Mouse (Mus musculus): ENCODE results near the gene Spata31d1a. TPM values are rescaled to one million over a fixed set of nuclear protein-coding genes. Genes with fewer than 3 reads are reported as not detected.
A peak's percentile ranks its signal among the peaks of the same experiment; 100 is the strongest.

Gene Spata31d1a
- polyA plus RNA-seq, 1 experiment = not detected

GRCm38 (mm10) chr13:59672248-59672647 lies 37.9 kb downstream of the Spata31d1a start:
- no peak for TF ChIP-seq POLR2A (IDR thresholded peaks at IDR 0.05; ENCODE audit: borderline replicate concordance, control insufficient read depth, low read depth, low read length)
- TF ChIP-seq CTCF (IDR thresholded peaks at IDR 0.05; ENCODE audit: control insufficient read depth, insufficient read depth, low read length) = no peak
- WGBS = 7% methylated on average over 6 of the region's 6 CpGs
- peaks cover 8% of the 10 kb centered on the region; the same call in 1 of the 2 replicates for H3K4me1 ChIP-seq (ENCODE audit: control insufficient read depth, insufficient read depth, low read length)
- H3K27ac ChIP-seq (ENCODE audit: control insufficient read depth, insufficient read depth, low read depth, low read length, poor library complexity) = no peak overlapping the region
- no peak overlapping the region for H3K4me3 ChIP-seq (replicated peaks; ENCODE audit: control insufficient read depth, low read depth, low read length)

- TF ChIP-seq POLR2A (IDR thresholded peaks at IDR 0.05; ENCODE audit: borderline replicate concordance, control insufficient read depth, low read depth, low read length) (no peak), CTCF (IDR thresholded peaks at IDR 0.05; ENCODE audit: control insufficient read depth, insufficient read depth, low read length) (no peak)
- WGBS = 63% methylated on average over 2 of the region's 2 CpGs
- no peak overlapping the region for H3K4me3 ChIP-seq (replicated peaks; ENCODE audit: control insufficient read depth, low read depth, low read length)
- peaks cover 8% of the 10 kb centered on the region; the same call in 1 of the 2 replicates for H3K4me1 ChIP-seq (ENCODE audit: control insufficient read depth, insufficient read depth, low read length)
- H3K27ac ChIP-seq (ENCODE audit: control insufficient read depth, insufficient read depth, low read depth, low read length, poor library complexity) = no peak overlapping the region
Measured at GRCm38 (mm10) chr13:59671521-59671920, 38.6 kb downstream of the Spata31d1a start.

- H3K27ac ChIP-seq (ENCODE audit: control insufficient read depth, insufficient read depth, low read depth, low read length, poor library complexity) = no peak overlapping the region
- no peak overlapping the region for H3K4me3 ChIP-seq (replicated peaks; ENCODE audit: control insufficient read depth, low read depth, low read length)
- TF ChIP-seq POLR2A (IDR thresholded peaks at IDR 0.05; ENCODE audit: borderline replicate concordance, control insufficient read depth, low read depth, low read length) (no peak), CTCF (IDR thresholded peaks at IDR 0.05; ENCODE audit: control insufficient read depth, insufficient read depth, low read length) (no peak)
- 91% methylated on average over 10 of the region's 10 CpGs for WGBS
- H3K4me1 ChIP-seq (ENCODE audit: control insufficient read depth, insufficient read depth, low read length) = peaks cover 8% of the 10 kb centered on the region; the same call in 1 of the 2 replicates
Measured at GRCm38 (mm10) chr13:59669946-59670345, 40.2 kb downstream of the Spata31d1a start.

- Histone ChIP-seq H3K27ac (ENCODE audit: control insufficient read depth, insufficient read depth, low read depth, low read length, poor library complexity) (peak overlapping the region; percentile 87), H3K4me3 (replicated peaks; ENCODE audit: control insufficient read depth, low read depth, low read length) (peak overlapping the region; percentile 10), H3K4me1 (ENCODE audit: control insufficient read depth, insufficient read depth, low read length) (peaks cover 3% of the 10 kb centered on the region; the same call in 1 of the 2 replicates)
- 4% methylated on average over 11 of the region's 11 CpGs for WGBS
- TF ChIP-seq POLR2A (IDR thresholded peaks at IDR 0.05; ENCODE audit: borderline replicate concordance, control insufficient read depth, low read depth, low read length) (0 out of 2 replicates have a peak, but pooled peaks have one; percentile 20), CTCF (IDR thresholded peaks at IDR 0.05; ENCODE audit: control insufficient read depth, insufficient read depth, low read length) (no peak)
Measured at GRCm38 (mm10) chr13:59668501-59669093, 41.5 kb downstream of the Spata31d1a start.

GRCm38 (mm10) chr13:59667763-59668162 lies 42.4 kb downstream of the Spata31d1a start:
- Histone ChIP-seq H3K4me1 (ENCODE audit: control insufficient read depth, insufficient read depth, low read length) (peaks cover 2% of the 10 kb centered on the region; the same call in 1 of the 2 replicates), H3K4me3 (replicated peaks; ENCODE audit: control insufficient read depth, low read depth, low read length) (no peak overlapping the region), H3K27ac (ENCODE audit: control insufficient read depth, insufficient read depth, low read depth, low read length, poor library complexity) (no peak overlapping the region)
- 57% methylated on average over 5 of the region's 5 CpGs for WGBS
- no peak for TF ChIP-seq CTCF (IDR thresholded peaks at IDR 0.05; ENCODE audit: control insufficient read depth, insufficient read depth, low read length)
- no peak for TF ChIP-seq POLR2A (IDR thresholded peaks at IDR 0.05; ENCODE audit: borderline replicate concordance, control insufficient read depth, low read depth, low read length)

- Histone ChIP-seq H3K4me1 (ENCODE audit: control insufficient read depth, insufficient read depth, low read length) (peaks cover 2% of the 10 kb centered on the region; the same call in 1 of the 2 replicates), H3K4me3 (replicated peaks; ENCODE audit: control insufficient read depth, low read depth, low read length) (no peak overlapping the region), H3K27ac (ENCODE audit: control insufficient read depth, insufficient read depth, low read depth, low read length, poor library complexity) (no peak overlapping the region)
- WGBS = 94% methylated on average over 19 of the region's 19 CpGs
- no peak for TF ChIP-seq POLR2A (IDR thresholded peaks at IDR 0.05; ENCODE audit: borderline replicate concordance, control insufficient read depth, low read depth, low read length)
- TF ChIP-seq CTCF (IDR thresholded peaks at IDR 0.05; ENCODE audit: control insufficient read depth, insufficient read depth, low read length) = no peak
Measured at GRCm38 (mm10) chr13:59663939-59664712, 46.0 kb downstream of the Spata31d1a start.

GRCm38 (mm10) chr13:59661966-59662365 lies 48.2 kb downstream of the Spata31d1a start:
- 92% methylated on average over 12 of the region's 12 CpGs for WGBS
- TF ChIP-seq POLR2A (IDR thresholded peaks at IDR 0.05; ENCODE audit: borderline replicate concordance, control insufficient read depth, low read depth, low read length) = no peak
- no peak for TF ChIP-seq CTCF (IDR thresholded peaks at IDR 0.05; ENCODE audit: control insufficient read depth, insufficient read depth, low read length)
- Histone ChIP-seq H3K4me3 (replicated peaks; ENCODE audit: control insufficient read depth, low read depth, low read length) (no peak overlapping the region), H3K27ac (ENCODE audit: control insufficient read depth, insufficient read depth, low read depth, low read length, poor library complexity) (no peak overlapping the region), H3K4me1 (ENCODE audit: control insufficient read depth, insufficient read depth, low read length) (no peaks in the 10 kb centered on the region; the same call in 1 of the 2 replicates)

- WGBS = 71% methylated on average over 8 of the region's 8 CpGs
- TF ChIP-seq POLR2A (IDR thresholded peaks at IDR 0.05; ENCODE audit: borderline replicate concordance, control insufficient read depth, low read depth, low read length) (no peak), CTCF (IDR thresholded peaks at IDR 0.05; ENCODE audit: control insufficient read depth, insufficient read depth, low read length) (no peak)
- no peaks in the 10 kb centered on the region; the same call in 1 of the 2 replicates for H3K4me1 ChIP-seq (ENCODE audit: control insufficient read depth, insufficient read depth, low read length)
Measured at GRCm38 (mm10) chr13:59661387-59661786, 48.7 kb downstream of the Spata31d1a start.

More at GRCm38 (mm10) chr13:59661387-59661786, 48.7 kb downstream of the Spata31d1a start:
- H3K4me3 ChIP-seq (replicated peaks; ENCODE audit: control insufficient read depth, low read depth, low read length) = no peak overlapping the region
- H3K27ac ChIP-seq (ENCODE audit: control insufficient read depth, insufficient read depth, low read depth, low read length, poor library complexity) = no peak overlapping the region

All from bone marrow, adult 2 months (tissue).